Mouse (Mus musculus) myocyte (in vitro differentiated cells): ENCODE results near the gene Slc25a43. TPM values are rescaled to one million over a fixed set of nuclear protein-coding genes. Genes with fewer than 3 reads are reported as not detected.

ENCODE experiments used
- H3K27me3 ChIP-seq: one replicate; pipeline ENCODE4 v1.6.1; 2011; ENCODE audit not compliant: control insufficient read depth, insufficient read depth, insufficient read length
- H3K36me3 ChIP-seq: one replicate; pipeline ENCODE4 v1.6.1; 2011; ENCODE audit not compliant: control insufficient read depth, insufficient read depth
- H3K4me2 ChIP-seq: one replicate; pipeline ENCODE4 v1.6.1; 2011; ENCODE audit warnings: low read depth, control low read depth
- H3K4me3 ChIP-seq: one replicate; pipeline ENCODE4 v1.5.1; 2011; ENCODE audit warnings: mild to moderate bottlenecking, control low read depth, moderate library complexity
- H3K79me2 ChIP-seq: one replicate; pipeline ENCODE4 v1.6.1; 2011; ENCODE audit not compliant: control insufficient read depth, insufficient read depth
- H3ac ChIP-seq: one replicate; pipeline ENCODE4 v1.6.1; 2011; ENCODE audit not compliant: control insufficient read depth, insufficient read length
- CEBPB ChIP-seq: IDR thresholded peaks from 2 replicates; pipeline ENCODE4 v1.6.1; 2011; ENCODE audit warnings: mild to moderate bottlenecking, moderate library complexity; ENCODE audit not compliant: poor library complexity, insufficient read depth, severe bottlenecking
- E2F4 ChIP-seq: IDR thresholded peaks from one replicate; pipeline ENCODE4 v1.6.1; 2011; ENCODE audit warnings: mild to moderate bottlenecking, control low read depth, moderate library complexity; ENCODE audit not compliant: insufficient read depth
- MAX ChIP-seq: IDR thresholded peaks from one replicate; pipeline ENCODE4 v1.6.1; 2011; ENCODE audit warnings: low read depth, mild to moderate bottlenecking, control low read depth
- MYOD1 ChIP-seq, 3 experiments: IDR thresholded peaks; one replicate each; pipeline ENCODE4 v1.6.1; 2011; ENCODE audit warnings: control low read depth in 2 of 3, low read depth in 2 of 3, mild to moderate bottlenecking in 2 of 3, moderate library complexity in 1 of 3; ENCODE audit not compliant: insufficient read length in 2 of 3, control insufficient read depth in 1 of 3
- MYOG ChIP-seq, 3 experiments: IDR thresholded peaks; one replicate each; pipeline ENCODE4 v1.6.1; 2011; ENCODE audit warnings: control low read depth in 2 of 3, low read depth in 2 of 3, mild to moderate bottlenecking in 2 of 3; ENCODE audit not compliant: insufficient read length in 2 of 3, control insufficient read depth in 1 of 3, insufficient read depth in 1 of 3
- POLR2A ChIP-seq: IDR thresholded peaks from one replicate; pipeline ENCODE4 v1.6.1; 2011; ENCODE audit warnings: low read depth, mild to moderate bottlenecking, control low read depth, moderate library complexity; ENCODE audit not compliant: insufficient read length
- POLR2AphosphoS2 ChIP-seq: IDR thresholded peaks from one replicate; pipeline ENCODE4 v1.6.1; 2011; ENCODE audit warnings: low read depth, control low read depth; ENCODE audit not compliant: insufficient read length
- REST ChIP-seq: IDR thresholded peaks from one replicate; pipeline ENCODE4 v1.6.1; 2011; ENCODE audit warnings: mild to moderate bottlenecking, control low read depth, moderate library complexity; ENCODE audit not compliant: insufficient read depth, insufficient read length
- SRF ChIP-seq: IDR thresholded peaks from one replicate; pipeline ENCODE4 v1.6.1; 2011; ENCODE audit warnings: low read depth; ENCODE audit not compliant: control insufficient read depth, insufficient read length
- TCF12 ChIP-seq: IDR thresholded peaks from one replicate; pipeline ENCODE4 v1.6.1; 2011; ENCODE audit warnings: mild to moderate bottlenecking, control low read depth; ENCODE audit not compliant: poor library complexity, insufficient read depth, severe bottlenecking
- TCF3 ChIP-seq: IDR thresholded peaks from one replicate; pipeline ENCODE4 v1.6.1; 2011; ENCODE audit warnings: low read depth, control low read depth; ENCODE audit not compliant: insufficient read length
- USF1 ChIP-seq: IDR thresholded peaks from one replicate; pipeline ENCODE4 v1.6.1; 2011; ENCODE audit warnings: low read depth, mild to moderate bottlenecking, control low read depth, moderate library complexity
- polyA plus RNA-seq: library from polyadenylated mRNA; unstranded; fragments of >200 nt; fragmentation: generic; extraction: Trizol; gene quantifications from one replicate; pipeline ENCODE4 v1.2.1, GENCODE M21; 2012; ENCODE audit warnings: missing spikeins

Gene Slc25a43
- polyA plus RNA-seq, 1 experiment = 1.1 TPM

DNA sequence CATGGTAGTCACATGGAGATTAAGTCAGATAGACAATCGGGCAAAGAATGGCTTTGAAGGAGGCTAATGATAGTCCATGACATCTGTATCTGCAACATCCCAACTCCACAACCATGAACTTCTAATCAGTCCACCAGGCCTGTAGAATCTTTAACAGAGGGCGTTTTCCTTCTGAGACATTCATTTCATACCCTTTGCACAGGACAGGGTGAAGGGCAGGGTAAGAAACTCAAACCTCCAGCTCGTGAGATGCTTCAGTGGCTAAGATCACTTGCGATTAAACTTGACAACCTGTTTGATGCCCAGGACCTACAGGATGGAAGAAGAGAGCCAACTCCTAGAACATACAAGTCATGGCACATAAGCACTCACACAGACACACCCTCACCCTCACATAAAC lies 71.6 kb downstream of the Slc25a43 start:
- TF ChIP-seq MYOG (IDR thresholded peaks at IDR 0.05; ENCODE audit: control insufficient read depth in 1 of 3, insufficient read depth in 1 of 3, insufficient read length in 2 of 3, low read depth in 2 of 3) (no peak), TCF12 (no peak), MYOD1 (IDR thresholded peaks at IDR 0.05; ENCODE audit: control insufficient read depth in 1 of 3, insufficient read length in 2 of 3, low read depth in 2 of 3) (no peak), POLR2AphosphoS2 (no peak)
- Histone ChIP-seq H3K79me2 (no peaks in the 10 kb centered on the region), H3K36me3 (no peaks in the 10 kb centered on the region), H3K4me2 (no peak overlapping the region), H3K27me3 (no peaks in the 10 kb centered on the region), H3K4me3 (no peak overlapping the region), H3ac (no peak overlapping the region)

DNA sequence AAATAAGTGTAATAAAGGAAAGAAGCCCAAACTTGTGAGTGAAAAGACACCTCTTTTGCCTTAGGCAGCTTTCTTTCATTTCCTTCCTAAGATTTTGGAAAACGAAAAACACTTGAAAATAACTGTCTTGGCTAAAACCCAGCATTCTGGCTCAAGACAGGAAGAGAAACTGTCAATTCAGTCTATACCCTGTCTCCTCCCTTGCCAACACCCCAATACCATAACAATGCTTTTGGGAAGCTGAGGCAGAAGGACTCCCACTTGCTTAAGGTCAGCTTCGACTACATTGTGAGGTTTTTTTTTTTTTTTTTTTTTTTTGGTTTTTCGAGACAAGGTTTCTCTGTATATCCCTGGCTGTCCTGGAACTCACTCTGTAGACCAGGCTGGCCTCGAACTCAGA lies 72.0 kb downstream of the Slc25a43 start:
- Histone ChIP-seq H3K4me2 (no peak overlapping the region), H3ac (no peak overlapping the region), H3K36me3 (no peaks in the 10 kb centered on the region), H3K4me3 (no peak overlapping the region), H3K79me2 (no peaks in the 10 kb centered on the region), H3K27me3 (no peaks in the 10 kb centered on the region)
- no peak for TF ChIP-seq TCF12
- no peak for TF ChIP-seq REST
- TF ChIP-seq POLR2AphosphoS2 = no peak
- no peak for TF ChIP-seq SRF
- no peak for TF ChIP-seq MYOG (IDR thresholded peaks at IDR 0.05; ENCODE audit: control insufficient read depth in 1 of 3, insufficient read depth in 1 of 3, insufficient read length in 2 of 3, low read depth in 2 of 3)
- no peak for TF ChIP-seq POLR2A
- no peak for TF ChIP-seq CEBPB
- no peak for TF ChIP-seq MAX
- TF ChIP-seq USF1 = no peak

DNA sequence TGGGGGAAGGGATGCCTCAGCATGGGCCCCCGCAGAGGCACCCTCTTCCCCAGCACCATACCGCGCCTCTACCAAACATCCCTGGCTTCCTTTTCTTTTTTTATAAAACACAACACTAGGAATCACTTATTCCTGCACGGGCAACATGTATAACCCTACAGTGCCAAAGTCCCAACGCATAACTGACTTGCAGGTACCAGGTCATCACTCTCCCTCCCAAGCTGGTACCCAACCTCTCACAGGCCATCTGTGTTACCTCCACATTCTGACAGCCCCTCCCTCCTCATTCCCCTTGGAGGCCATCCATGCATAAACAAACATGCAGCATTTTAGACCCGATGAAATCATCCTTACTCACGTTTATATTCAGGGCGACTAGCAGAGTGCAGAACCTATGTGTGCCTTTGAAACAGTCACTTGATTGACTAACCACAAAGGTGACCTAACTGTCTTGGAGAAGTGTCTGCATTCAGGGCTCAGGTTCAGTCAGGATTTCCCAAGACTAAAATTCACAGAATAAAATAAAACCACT lies 73.0 kb downstream of the Slc25a43 start:
- no peak overlapping the region for H3K4me2 ChIP-seq
- H3K4me3 ChIP-seq = no peak overlapping the region
- H3K27me3 ChIP-seq = no peaks in the 10 kb centered on the region
- H3K79me2 ChIP-seq = no peaks in the 10 kb centered on the region
- H3ac ChIP-seq = no peak overlapping the region
- H3K36me3 ChIP-seq = no peaks in the 10 kb centered on the region
- no peak for TF ChIP-seq MYOG (IDR thresholded peaks at IDR 0.05; ENCODE audit: control insufficient read depth in 1 of 3, insufficient read depth in 1 of 3, insufficient read length in 2 of 3, low read depth in 2 of 3)
- TF ChIP-seq POLR2AphosphoS2 = no peak
- no peak for TF ChIP-seq TCF12
- TF ChIP-seq E2F4 = no peak
- TF ChIP-seq REST = no peak
- no peak for TF ChIP-seq POLR2A
- TF ChIP-seq MYOD1 (IDR thresholded peaks at IDR 0.05; ENCODE audit: control insufficient read depth in 1 of 3, insufficient read length in 2 of 3, low read depth in 2 of 3) = no peak
- no peak for TF ChIP-seq MAX
- TF ChIP-seq SRF = no peak
- no peak for TF ChIP-seq CEBPB
- no peak for TF ChIP-seq TCF3

DNA sequence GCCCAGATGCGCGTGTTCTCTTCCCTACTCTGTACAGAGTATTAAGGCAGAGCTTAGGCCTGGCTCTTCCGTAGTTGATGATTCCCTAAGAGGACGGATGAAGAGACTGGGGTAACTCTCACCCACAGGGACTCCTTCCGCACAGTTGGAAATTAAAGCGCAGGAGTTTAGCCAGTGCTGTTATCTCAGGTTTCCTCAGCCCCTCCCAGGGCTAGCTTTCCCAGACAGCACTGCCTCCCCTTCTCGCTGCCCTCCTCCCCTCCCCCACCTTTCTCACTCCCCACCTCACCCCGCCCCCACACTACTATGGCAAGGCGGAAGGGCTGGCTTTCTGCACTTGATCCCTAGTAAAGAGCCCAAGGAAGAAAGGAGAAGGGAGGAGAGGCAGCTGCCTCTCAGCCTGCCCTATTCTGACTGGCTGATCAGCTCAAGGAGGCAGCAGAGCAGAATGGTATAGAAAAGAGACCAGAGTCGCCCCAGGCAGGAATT lies 73.5 kb downstream of the Slc25a43 start:
- H3K79me2 ChIP-seq = no peaks in the 10 kb centered on the region
- no peaks in the 10 kb centered on the region for H3K27me3 ChIP-seq
- no peak overlapping the region for H3ac ChIP-seq
- TF ChIP-seq MAX (no peak), POLR2A (no peak), SRF (no peak), E2F4 (no peak), REST (no peak), TCF3 (no peak), TCF12 (no peak), POLR2AphosphoS2 (no peak), CEBPB (no peak), MYOD1 (IDR thresholded peaks at IDR 0.05; ENCODE audit: control insufficient read depth in 1 of 3, insufficient read length in 2 of 3, low read depth in 2 of 3) (no peak), USF1 (no peak), MYOG (IDR thresholded peaks at IDR 0.05; ENCODE audit: control insufficient read depth in 1 of 3, insufficient read depth in 1 of 3, insufficient read length in 2 of 3, low read depth in 2 of 3) (no peak)
- H3K4me3 ChIP-seq = no peak overlapping the region
- H3K4me2 ChIP-seq = peak overlapping the region; percentile 5
- no peaks in the 10 kb centered on the region for H3K36me3 ChIP-seq

DNA sequence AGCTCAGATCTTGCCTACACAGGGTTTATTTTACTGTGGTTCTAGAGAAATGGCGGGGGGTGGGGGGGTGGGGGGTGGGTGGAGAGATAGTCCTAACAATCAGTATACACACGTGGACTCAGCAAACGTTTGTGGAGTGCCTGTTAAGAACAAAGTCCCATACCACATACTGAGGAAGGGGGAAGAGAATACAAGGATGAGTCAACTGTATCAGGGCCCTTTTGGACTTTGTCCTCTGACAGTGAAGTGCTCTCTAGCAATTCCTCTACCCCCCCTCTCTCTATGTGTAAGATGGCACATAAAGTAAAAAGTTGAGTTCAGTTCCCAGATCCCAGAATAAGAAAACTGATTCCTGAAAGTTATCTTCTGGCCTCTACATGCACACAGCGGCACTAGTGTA lies 76.1 kb downstream of the Slc25a43 start:
- H3K79me2 ChIP-seq = no peaks in the 10 kb centered on the region
- no peak for TF ChIP-seq CEBPB
- TF ChIP-seq REST = no peak
- no peak for TF ChIP-seq USF1
- no peak for TF ChIP-seq TCF3
- TF ChIP-seq MAX = no peak
- no peak for TF ChIP-seq MYOD1 (IDR thresholded peaks at IDR 0.05; ENCODE audit: control insufficient read depth in 1 of 3, insufficient read length in 2 of 3, low read depth in 2 of 3)
- TF ChIP-seq E2F4 = no peak
- TF ChIP-seq POLR2AphosphoS2 = no peak
- TF ChIP-seq MYOG (IDR thresholded peaks at IDR 0.05; ENCODE audit: control insufficient read depth in 1 of 3, insufficient read depth in 1 of 3, insufficient read length in 2 of 3, low read depth in 2 of 3) = no peak
- no peak for TF ChIP-seq SRF
- TF ChIP-seq TCF12 = no peak
- no peak for TF ChIP-seq POLR2A
- no peak overlapping the region for H3K4me3 ChIP-seq
- no peak overlapping the region for H3K4me2 ChIP-seq
- H3K27me3 ChIP-seq = no peaks in the 10 kb centered on the region
- no peak overlapping the region for H3ac ChIP-seq
- no peaks in the 10 kb centered on the region for H3K36me3 ChIP-seq
